Mouse (Mus musculus) embryo, embryonic 9.5 days (tissue): ENCODE measurements around the gene Apoa5.

Experiments used
- DNase-seq: peaks from one replicate; pipeline ENCODE4 v3.0.0-alpha.2; 2017; ENCODE audit errors: extremely low spot score

Gene Apoa5

GRCm38 (mm10) chr9:46268343-46268873, at the start of gene Apoa5:
TSS of gene Apoa5 (plus strand) at chr9:46268633.
- no peak for DNase-seq

GRCm38 (mm10) chr9:46223090-46223489, 45.3 kb upstream of the Apoa5 start:
- DNase-seq: no peak

- DNase-seq: no peak
Observed at GRCm38 (mm10) chr9:46224101-46224500, 44.3 kb upstream of the Apoa5 start.

- no peak for DNase-seq
Observed at GRCm38 (mm10) chr9:46224945-46225660, 43.3 kb upstream of the Apoa5 start.

- no peak for DNase-seq
Observed at GRCm38 (mm10) chr9:46227064-46227614, 41.3 kb upstream of the Apoa5 start.

GRCm38 (mm10) chr9:46228491-46228890, 39.9 kb upstream of the Apoa5 start, which contains the start of gene Apoa1:
TSS of gene Apoa1 (plus strand) at chr9:46228580.
- DNase-seq: no peak

GRCm38 (mm10) chr9:46229573-46230449, 38.6 kb upstream of the Apoa5 start:
- peak; percentile 84 for DNase-seq

GRCm38 (mm10) chr9:46230450-46230975, 37.9 kb upstream of the Apoa5 start:
- DNase-seq: no peak

- DNase-seq: no peak
Observed at GRCm38 (mm10) chr9:46235196-46235595, 33.2 kb upstream of the Apoa5 start.

- no peak for DNase-seq
Observed at GRCm38 (mm10) chr9:46235596-46235648, 33.0 kb upstream of the Apoa5 start, which contains the start of gene Apoc3. TSS of gene Apoc3 (minus strand) at chr9:46235636.

- no peak for DNase-seq
Observed at GRCm38 (mm10) chr9:46235649-46236048, 32.8 kb upstream of the Apoa5 start.

GRCm38 (mm10) chr9:46238850-46239249, 29.6 kb upstream of the Apoa5 start:
- no peak for DNase-seq

- DNase-seq: no peak
Observed at GRCm38 (mm10) chr9:46240526-46241153, 27.8 kb upstream of the Apoa5 start, which contains the start of gene Apoa4. TSS of gene Apoa4 (plus strand) at chr9:46240696.

GRCm38 (mm10) chr9:46241818-46242217, 26.6 kb upstream of the Apoa5 start:
- DNase-seq: no peak

GRCm38 (mm10) chr9:46243122-46243521, 25.3 kb upstream of the Apoa5 start:
- DNase-seq: no peak

- DNase-seq: no peak
Observed at GRCm38 (mm10) chr9:46243584-46243983, 24.8 kb upstream of the Apoa5 start.

- DNase-seq: peak; percentile 80
Observed at GRCm38 (mm10) chr9:46246752-46247324, 21.6 kb upstream of the Apoa5 start.

GRCm38 (mm10) chr9:46256177-46256576, 12.3 kb upstream of the Apoa5 start:
- DNase-seq: no peak

GRCm38 (mm10) chr9:46256658-46257385, 11.6 kb upstream of the Apoa5 start:
- no peak for DNase-seq

- DNase-seq: no peak
Observed at GRCm38 (mm10) chr9:46257546-46257945, 10.9 kb upstream of the Apoa5 start.

- no peak for DNase-seq
Observed at GRCm38 (mm10) chr9:46259111-46259510, 9.3 kb upstream of the Apoa5 start.
